Mouse (Mus musculus): Measurements from ENCODE around the gene Exoc6b. TPM values are rescaled to one million over a fixed set of nuclear protein-coding genes. Genes with fewer than 3 reads are reported as not detected.

Gene Exoc6b
- polyA plus RNA-seq, 1 experiment from 2014 or later = 66.1 TPM

DNA sequence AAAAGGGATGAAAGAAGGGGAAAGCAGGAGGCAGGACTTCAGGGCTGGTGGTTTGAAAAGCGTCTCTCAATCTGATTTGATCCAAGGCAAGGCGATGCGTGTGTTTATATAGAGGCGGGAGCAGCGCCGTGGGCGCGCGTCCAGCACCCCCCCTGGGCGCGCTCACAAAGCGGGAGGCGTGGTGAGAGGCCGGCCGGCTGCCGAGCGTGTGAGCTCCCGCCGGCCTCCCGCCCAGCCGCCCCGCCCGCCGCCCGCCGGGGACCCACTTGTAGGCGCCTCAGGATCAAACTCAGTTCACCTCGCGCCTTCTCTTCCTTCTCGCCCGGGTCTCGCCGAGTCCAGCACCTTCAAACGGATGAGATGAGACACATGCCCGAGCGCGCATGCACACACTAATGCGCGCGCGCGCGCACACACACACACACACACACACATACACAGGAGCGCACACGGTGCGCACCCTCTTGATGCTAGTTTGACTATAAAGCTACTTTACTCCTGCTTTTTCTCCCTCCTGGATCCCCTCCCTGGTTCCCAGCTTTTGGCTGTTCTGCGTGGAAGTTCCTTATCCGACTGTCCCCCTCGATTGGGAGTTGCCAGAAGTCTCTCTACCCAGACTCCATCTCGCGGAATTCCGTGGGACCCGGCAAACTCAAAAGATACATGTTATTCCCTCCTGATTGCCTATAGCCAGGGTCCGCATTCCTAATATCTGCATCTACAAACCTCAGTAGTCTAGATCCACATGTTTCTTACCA is 480.2 kb downstream of the Exoc6b start:
- H3K36me3 ChIP-seq (ENCODE audit: control insufficient read depth, insufficient read depth) = no peaks in the 10 kb centered on the region
- H3K9me3 ChIP-seq (ENCODE audit: control insufficient read depth, low read length) = no peaks in the 10 kb centered on the region
- peaks cover 55% of the 10 kb centered on the region for H3K4me1 ChIP-seq (replicated peaks; ENCODE audit: control insufficient read depth, insufficient read depth, low read length)
- 1% methylated on average over 37 of the region's 54 CpGs for WGBS
- H3K9ac ChIP-seq (replicated peaks; ENCODE audit: low read depth, low read length) = no peak overlapping the region; the same call in 1 of the 2 replicates
- ATAC-seq = peak; percentile 6; the same call in 1 of the 2 replicates
- peaks cover 40% of the 10 kb centered on the region for H3K27me3 ChIP-seq (replicated peaks; ENCODE audit: control insufficient read depth, insufficient read depth, low read length)
- peak overlapping the region; percentile 73 for H3K4me2 ChIP-seq (ENCODE audit: low read length)
- H3K27ac ChIP-seq (ENCODE audit: low read length) = no peak overlapping the region
- peak overlapping the region; percentile 47 for H3K4me3 ChIP-seq (replicated peaks; ENCODE audit: low read length)

DNA sequence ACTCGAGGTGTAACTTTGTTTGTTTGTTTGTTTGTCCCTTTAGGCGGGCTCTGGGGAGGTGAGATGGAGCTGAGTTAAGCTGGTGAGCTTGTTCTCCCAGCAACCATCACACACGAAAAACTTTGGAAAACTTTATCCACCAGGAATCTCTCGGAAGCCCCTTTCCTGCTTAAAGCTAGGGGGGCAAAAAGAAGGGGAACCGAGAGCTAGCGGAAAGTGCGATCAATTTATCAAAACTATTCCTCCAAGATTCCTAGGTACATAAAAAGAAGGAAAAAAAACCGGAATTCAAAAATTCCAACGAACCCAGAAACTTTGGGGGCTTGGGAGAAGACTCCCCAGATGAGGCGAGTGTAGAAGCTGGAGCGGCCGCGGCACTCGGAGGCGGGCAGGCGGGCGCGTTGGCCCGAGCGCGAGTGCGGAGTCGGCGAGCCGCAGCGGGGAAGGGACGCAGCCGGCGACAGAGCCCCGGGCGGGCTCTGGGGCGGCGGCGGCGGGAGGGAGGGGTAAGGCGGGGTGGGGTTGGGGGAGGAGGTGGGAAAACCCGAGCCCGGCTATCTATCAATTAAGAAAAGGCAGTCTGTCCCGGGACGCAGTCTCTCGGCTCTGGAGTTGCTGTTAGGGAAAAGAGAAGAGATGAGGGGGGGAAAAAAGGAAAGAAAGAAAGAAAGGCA is 481.0 kb downstream of the Exoc6b start:
- ATAC-seq = no peak
- H3K36me3 ChIP-seq (ENCODE audit: control insufficient read depth, insufficient read depth) = no peaks in the 10 kb centered on the region
- WGBS = under 1% methylated on average over 37 of the region's 41 CpGs
- H3K4me3 ChIP-seq (replicated peaks; ENCODE audit: low read length) = peak overlapping the region; percentile 47
- H3K4me2 ChIP-seq (ENCODE audit: low read length) = peak overlapping the region; percentile 73
- no peaks in the 10 kb centered on the region for H3K9me3 ChIP-seq (ENCODE audit: control insufficient read depth, low read length)
- peaks cover 47% of the 10 kb centered on the region for H3K27me3 ChIP-seq (replicated peaks; ENCODE audit: control insufficient read depth, insufficient read depth, low read length)
- H3K27ac ChIP-seq (ENCODE audit: low read length) = no peak overlapping the region
- peaks cover 62% of the 10 kb centered on the region for H3K4me1 ChIP-seq (replicated peaks; ENCODE audit: control insufficient read depth, insufficient read depth, low read length)
- no peak overlapping the region for H3K9ac ChIP-seq (replicated peaks; ENCODE audit: low read depth, low read length)

DNA sequence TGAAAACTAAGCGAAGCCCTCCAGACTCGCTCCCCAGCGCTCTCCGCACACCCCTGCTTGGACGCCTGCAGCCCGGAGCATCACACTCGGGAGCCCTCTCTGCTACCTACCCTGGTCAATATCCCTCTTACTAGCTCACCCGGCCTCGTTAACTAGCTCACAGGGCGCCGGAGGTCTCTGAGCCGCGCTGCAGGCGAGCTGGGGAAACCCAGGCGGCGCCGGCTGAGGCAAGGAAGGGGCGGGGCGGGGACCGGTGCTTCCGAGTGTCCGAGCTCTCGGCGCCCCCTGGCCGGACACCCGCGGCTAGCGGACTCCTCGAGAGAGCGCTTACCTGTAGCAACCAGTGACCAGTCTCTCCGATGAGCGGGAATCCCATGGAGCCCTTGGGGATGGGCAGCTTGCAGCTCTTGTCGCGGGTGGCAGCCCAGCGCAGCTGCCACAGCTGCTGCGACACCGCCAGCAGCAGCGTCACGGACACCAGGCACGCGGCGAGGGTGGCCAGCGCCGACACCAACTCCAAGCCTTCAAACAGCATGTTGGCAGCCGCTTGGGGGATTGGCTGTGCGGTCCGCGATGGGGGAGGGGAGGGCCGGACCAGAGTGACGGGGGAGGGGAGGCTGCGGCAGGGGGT is 481.7 kb downstream of the Exoc6b start:
- no peak for ATAC-seq
- H3K27ac ChIP-seq (ENCODE audit: low read length) = no peak overlapping the region
- WGBS = under 1% methylated on average over 51 of the region's 51 CpGs

DNA sequence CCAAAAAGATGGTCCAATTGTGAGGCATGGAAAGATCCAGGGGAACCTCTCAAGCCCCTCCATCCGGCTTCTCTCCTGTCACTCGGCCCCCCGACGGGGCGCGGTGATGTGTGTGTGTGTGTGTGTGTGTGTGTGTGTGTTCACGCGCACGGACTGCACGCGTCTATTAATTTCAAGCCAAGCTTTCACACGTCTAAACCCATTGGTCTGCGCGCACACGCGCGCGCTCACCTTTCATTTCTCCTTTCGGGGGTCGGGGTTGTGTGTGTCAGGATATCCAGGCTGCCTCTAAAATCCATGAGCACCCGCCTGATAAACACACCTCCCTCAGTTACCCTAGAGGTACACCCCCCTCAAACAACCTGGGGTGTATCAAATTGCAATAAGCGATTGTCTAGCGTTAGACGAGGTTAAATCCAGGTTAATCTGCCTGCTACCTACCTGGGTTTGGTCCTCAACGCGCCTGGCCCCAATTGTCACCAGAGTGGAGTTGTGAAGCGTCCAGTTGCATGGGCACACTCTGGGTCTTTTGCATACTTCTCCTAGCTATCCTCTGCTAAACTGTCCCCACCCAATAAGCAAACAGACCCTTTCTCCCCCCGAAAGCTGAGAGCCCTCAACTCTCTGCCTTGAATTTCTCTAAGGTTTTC is 482.6 kb downstream of the Exoc6b start:
- Histone ChIP-seq H3K9me3 (ENCODE audit: control insufficient read depth, low read length) (no peaks in the 10 kb centered on the region), H3K4me3 (replicated peaks; ENCODE audit: low read length) (peak overlapping the region; percentile 19; the same call in 1 of the 2 replicates), H3K36me3 (ENCODE audit: control insufficient read depth, insufficient read depth) (no peaks in the 10 kb centered on the region), H3K4me2 (ENCODE audit: low read length) (peak overlapping the region; percentile 15; the same call in 1 of the 2 replicates), H3K4me1 (replicated peaks; ENCODE audit: control insufficient read depth, insufficient read depth, low read length) (peaks cover 66% of the 10 kb centered on the region), H3K9ac (replicated peaks; ENCODE audit: low read depth, low read length) (no peak overlapping the region), H3K27me3 (replicated peaks; ENCODE audit: control insufficient read depth, insufficient read depth, low read length) (peaks cover 64% of the 10 kb centered on the region), H3K27ac (ENCODE audit: low read length) (no peak overlapping the region)
- under 1% methylated on average over 28 of the region's 28 CpGs for WGBS
- ATAC-seq = no peak

More for the DNA sequence above, 481.7 kb downstream of the Exoc6b start:
- Histone ChIP-seq H3K4me1 (replicated peaks; ENCODE audit: control insufficient read depth, insufficient read depth, low read length) (peaks cover 66% of the 10 kb centered on the region), H3K27me3 (replicated peaks; ENCODE audit: control insufficient read depth, insufficient read depth, low read length) (peaks cover 55% of the 10 kb centered on the region), H3K9ac (replicated peaks; ENCODE audit: low read depth, low read length) (peak overlapping the region; percentile 32), H3K36me3 (ENCODE audit: control insufficient read depth, insufficient read depth) (no peaks in the 10 kb centered on the region), H3K4me3 (replicated peaks; ENCODE audit: low read length) (peak overlapping the region; percentile 47), H3K4me2 (ENCODE audit: low read length) (peak overlapping the region; percentile 73), H3K9me3 (ENCODE audit: control insufficient read depth, low read length) (no peaks in the 10 kb centered on the region)

DNA sequence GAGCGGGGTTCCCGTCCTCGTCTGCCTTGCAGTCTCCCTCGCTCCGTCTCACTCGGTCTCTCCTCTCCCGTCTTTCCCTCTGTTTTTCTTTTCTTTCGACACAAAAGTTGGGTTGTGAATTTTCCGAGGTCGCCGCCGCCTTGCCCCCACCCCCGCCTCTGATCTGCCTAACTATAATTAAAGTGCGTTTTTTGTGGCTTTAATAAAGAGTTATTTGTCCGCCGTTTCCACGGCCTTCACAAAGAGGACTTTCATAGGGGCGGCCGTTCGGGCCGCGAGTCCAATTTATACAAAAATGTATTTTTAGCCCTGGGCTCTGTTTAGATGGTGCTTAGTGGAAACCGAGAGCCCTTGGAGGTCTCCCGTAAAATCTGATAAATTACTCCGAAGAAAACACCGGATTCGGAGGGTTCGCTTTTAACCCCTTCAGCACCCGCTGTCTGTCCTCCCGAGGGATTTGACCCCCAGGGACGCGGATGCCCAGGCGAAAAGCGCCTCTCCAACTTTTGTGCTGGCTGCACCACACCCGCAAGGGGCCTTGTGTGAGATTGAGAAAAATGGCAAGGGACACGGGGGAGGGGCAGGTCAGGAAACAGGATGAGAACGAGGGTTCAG is 483.5 kb downstream of the Exoc6b start:
- ATAC-seq = no peak
- Histone ChIP-seq H3K4me3 (replicated peaks; ENCODE audit: low read length) (peak overlapping the region; percentile 33), H3K4me1 (replicated peaks; ENCODE audit: control insufficient read depth, insufficient read depth, low read length) (peaks cover 66% of the 10 kb centered on the region), H3K9me3 (ENCODE audit: control insufficient read depth, low read length) (no peaks in the 10 kb centered on the region), H3K4me2 (ENCODE audit: low read length) (peak overlapping the region; percentile 45), H3K27ac (ENCODE audit: low read length) (no peak overlapping the region), H3K9ac (replicated peaks; ENCODE audit: low read depth, low read length) (0 out of 2 replicates have a peak overlapping the region, but pooled peaks have one; percentile 10), H3K27me3 (replicated peaks; ENCODE audit: control insufficient read depth, insufficient read depth, low read length) (peaks cover 69% of the 10 kb centered on the region), H3K36me3 (ENCODE audit: control insufficient read depth, insufficient read depth) (no peaks in the 10 kb centered on the region)
- WGBS = 0% methylated on average over 37 of the region's 37 CpGs

DNA sequence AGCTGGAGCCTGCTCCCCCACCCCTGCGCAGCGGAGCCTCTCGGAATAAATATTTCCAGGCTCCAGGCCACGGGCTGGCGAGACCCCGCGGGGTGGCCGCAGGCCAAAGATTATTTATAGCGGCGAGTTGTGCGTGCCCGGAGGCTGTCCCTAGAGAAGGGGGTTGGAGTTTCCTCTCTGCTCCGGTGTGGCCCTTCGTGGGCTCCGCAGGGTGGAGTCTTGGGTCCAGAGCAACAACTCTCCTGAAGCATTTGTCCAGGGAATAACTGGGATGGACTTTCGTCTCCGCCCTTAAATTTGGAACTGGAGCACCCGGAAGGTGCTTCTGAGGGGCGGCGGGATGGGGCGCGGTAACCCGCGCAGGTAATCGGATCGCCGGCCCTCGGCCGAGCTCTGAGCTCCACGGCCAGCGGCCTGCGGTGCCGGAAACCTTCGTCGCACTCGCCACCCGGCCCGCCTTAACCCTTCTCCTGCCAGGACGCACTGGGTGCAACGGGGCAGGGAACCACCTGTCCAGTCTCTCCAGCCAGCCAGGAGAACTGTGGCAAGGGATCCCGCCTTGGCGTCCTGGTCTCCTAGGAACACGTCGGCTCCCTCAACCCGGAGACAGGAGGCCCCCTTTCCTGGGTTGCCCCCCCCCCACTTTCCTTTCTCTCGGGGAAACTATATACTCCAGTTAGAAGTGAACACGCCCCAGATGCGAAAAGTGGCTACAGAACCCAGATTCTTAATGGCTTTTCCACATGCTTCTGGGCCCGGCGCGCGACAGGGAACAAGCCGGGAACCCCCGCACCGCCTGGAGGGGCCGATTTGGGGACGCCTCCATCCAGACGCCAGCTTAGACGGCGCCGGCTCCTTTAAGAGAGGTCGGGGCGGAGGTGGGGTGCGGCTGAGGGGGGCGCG is 484.3 kb downstream of the Exoc6b start:
- H3K27ac ChIP-seq (ENCODE audit: low read length) = no peak overlapping the region
- ATAC-seq = no peak
- peaks cover 64% of the 10 kb centered on the region for H3K4me1 ChIP-seq (replicated peaks; ENCODE audit: control insufficient read depth, insufficient read depth, low read length)
- H3K4me2 ChIP-seq (ENCODE audit: low read length) = peak overlapping the region; percentile 45
- no peaks in the 10 kb centered on the region for H3K36me3 ChIP-seq (ENCODE audit: control insufficient read depth, insufficient read depth)
- no peaks in the 10 kb centered on the region for H3K9me3 ChIP-seq (ENCODE audit: control insufficient read depth, low read length)
- H3K9ac ChIP-seq (replicated peaks; ENCODE audit: low read depth, low read length) = peak overlapping the region; percentile 10; the same call in 1 of the 2 replicates
- under 1% methylated on average over 64 of the region's 66 CpGs for WGBS
- peaks cover 73% of the 10 kb centered on the region for H3K27me3 ChIP-seq (replicated peaks; ENCODE audit: control insufficient read depth, insufficient read depth, low read length)
- H3K4me3 ChIP-seq (replicated peaks; ENCODE audit: low read length) = peak overlapping the region; percentile 33

DNA sequence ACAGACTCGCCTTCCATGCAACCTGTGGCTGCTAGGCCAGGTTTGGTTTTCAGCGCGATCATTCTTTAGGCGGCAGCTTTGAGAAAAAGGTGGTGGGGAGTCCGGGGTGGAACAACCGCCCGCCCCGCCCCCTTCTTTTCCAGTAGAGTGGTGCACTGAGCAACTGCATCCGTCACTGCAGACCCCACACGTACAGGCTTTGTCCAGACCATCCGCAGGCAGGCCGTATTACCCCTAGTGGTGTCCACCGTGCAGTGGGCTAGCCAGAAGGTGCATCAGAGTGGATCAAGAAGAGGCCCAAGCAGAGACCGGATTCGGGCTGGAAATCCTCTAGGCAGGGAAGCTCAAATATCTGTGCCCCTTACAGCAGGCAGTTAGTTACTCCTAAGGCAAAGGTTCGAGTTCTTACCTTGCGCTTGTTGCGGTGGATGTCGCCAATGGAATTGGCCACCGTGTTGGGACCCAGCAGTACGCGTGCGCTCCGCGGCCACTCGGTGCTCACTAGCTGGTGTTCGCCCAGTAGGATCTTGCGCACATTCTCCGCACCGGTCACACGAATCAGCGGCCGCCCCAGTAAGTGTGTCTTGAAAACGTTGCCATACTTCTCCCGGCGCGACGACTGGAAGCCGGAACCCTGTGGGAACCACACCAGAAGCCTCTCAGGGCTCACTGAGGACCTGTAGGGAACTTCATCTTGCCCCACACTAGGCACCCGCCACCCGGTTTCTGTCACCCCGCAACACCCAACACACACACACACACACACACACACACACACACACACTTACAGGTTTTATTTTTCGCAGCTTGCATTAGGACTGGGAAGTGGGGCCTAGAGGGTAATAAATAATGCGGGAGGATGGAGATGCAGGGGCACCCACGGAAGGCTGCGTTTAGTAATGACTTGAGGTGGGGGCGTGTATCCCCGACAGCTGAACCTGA is 485.2 kb downstream of the Exoc6b start:
- no peak overlapping the region for H3K27ac ChIP-seq (ENCODE audit: low read length)
- H3K4me3 ChIP-seq (replicated peaks; ENCODE audit: low read length) = peak overlapping the region; percentile 33
- no peak overlapping the region; the same call in 1 of the 2 replicates for H3K9ac ChIP-seq (replicated peaks; ENCODE audit: low read depth, low read length)
- H3K4me2 ChIP-seq (ENCODE audit: low read length) = peak overlapping the region; percentile 54
- H3K27me3 ChIP-seq (replicated peaks; ENCODE audit: control insufficient read depth, insufficient read depth, low read length) = peaks cover 68% of the 10 kb centered on the region
- peaks cover 55% of the 10 kb centered on the region for H3K4me1 ChIP-seq (replicated peaks; ENCODE audit: control insufficient read depth, insufficient read depth, low read length)
- no peaks in the 10 kb centered on the region for H3K9me3 ChIP-seq (ENCODE audit: control insufficient read depth, low read length)
- no peak for ATAC-seq
- under 1% methylated on average over 48 of the region's 48 CpGs for WGBS
- H3K36me3 ChIP-seq (ENCODE audit: control insufficient read depth, insufficient read depth) = no peaks in the 10 kb centered on the region

Measured in forebrain, embryonic 16.5 days (tissue).